Mouse (Mus musculus) neutrophil, adult 5-6 weeks (primary cell): ENCODE results near the gene Ces3b. TPM values are rescaled to one million over a fixed set of nuclear protein-coding genes. Genes with fewer than 3 reads are reported as not detected.
"Not testable (repeated sequence)": the region's sequence is repeated elsewhere in the genome, so short reads cannot be mapped to it uniquely, and the experiment has no call there.

ENCODE experiments used
- ATAC-seq: fragments of 151-379, 151-347 bp; 2 replicates; pipeline ENCODE4 v1.8.0; 2017; ENCODE audit warnings: mild to moderate bottlenecking, moderate TSS enrichment; ENCODE audit not compliant: insufficient number of reproducible peaks, poor library complexity, low FRiP score, severe bottlenecking; ENCODE audit errors: extremely low read depth
- total RNA-seq: library from RNA; stranded (forward); fragments of 200-1000 nt; gene quantifications from 2 replicates; pipeline ENCODE4 v1.2.3, GENCODE M21; 2017

Ces3b gene
- total RNA-seq = not detected in 2 replicates

DNA sequence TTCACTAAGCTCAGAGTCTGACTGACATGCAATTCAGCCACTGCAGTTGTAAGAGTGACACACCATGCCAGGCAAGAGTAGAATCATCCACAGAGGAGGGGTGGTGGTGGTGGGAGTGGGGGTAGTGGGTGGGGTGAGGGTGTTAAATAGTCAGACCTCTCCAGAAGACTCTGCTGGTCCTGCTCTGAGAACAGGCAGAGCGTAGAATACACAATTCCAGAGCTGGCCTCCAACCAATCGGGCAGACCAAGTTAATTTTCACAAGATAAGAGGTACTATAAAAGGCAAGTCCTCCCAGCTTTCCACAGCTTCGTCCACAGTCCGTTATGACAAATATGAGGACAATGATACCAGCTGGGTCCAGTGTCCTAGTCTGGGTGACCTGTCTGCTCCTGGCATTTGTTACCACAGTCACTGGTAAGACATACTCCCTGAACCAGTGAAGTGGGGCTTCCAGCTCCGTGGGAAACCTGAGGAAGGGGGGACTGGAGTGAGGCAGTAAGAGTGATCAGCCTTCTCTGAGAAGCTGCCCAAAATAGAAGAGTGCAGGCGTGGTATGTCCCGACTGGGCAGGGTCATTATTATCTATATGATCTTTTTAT is at the start of gene Ces3b:
Gene Ces3b, plus strand, starts transcription at position 305 of the 602 bp plus-strand sequence.
- ATAC-seq = no peak

GRCm38 (mm10) chr8:105043510-105043909 is 40.0 kb upstream of the Ces3b start:
- no peak for ATAC-seq

- ATAC-seq = no peak
Observed at GRCm38 (mm10) chr8:105045824-105046401, 37.6 kb upstream of the Ces3b start.

- ATAC-seq = no peak
Observed at GRCm38 (mm10) chr8:105048371-105048854, 35.1 kb upstream of the Ces3b start, which contains the start of gene Ces3a. Gene Ces3a (plus strand): TSS chr8:105048601.

GRCm38 (mm10) chr8:105056211-105056610 is 27.3 kb upstream of the Ces3b start:
- ATAC-seq = no peak

DNA sequence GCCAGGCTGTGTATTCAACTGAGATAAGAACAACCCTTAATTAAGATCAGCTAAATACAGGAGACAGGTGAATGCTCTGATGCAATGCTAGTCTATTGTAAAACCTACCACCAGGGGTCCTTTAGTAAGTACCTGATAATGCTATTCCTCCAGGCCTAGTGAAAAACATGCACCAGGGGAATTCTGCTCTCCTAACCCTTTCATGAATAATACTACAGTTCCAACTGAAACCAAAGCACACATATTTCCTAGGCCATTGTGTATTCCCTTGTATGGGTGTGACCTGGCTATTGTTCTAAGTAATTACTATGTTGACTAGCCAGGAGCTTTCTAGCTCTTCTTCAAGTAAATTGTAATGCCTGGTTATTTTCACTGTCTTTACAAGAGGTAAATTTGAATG is 23.5 kb upstream of the Ces3b start:
- ATAC-seq = no peak

DNA sequence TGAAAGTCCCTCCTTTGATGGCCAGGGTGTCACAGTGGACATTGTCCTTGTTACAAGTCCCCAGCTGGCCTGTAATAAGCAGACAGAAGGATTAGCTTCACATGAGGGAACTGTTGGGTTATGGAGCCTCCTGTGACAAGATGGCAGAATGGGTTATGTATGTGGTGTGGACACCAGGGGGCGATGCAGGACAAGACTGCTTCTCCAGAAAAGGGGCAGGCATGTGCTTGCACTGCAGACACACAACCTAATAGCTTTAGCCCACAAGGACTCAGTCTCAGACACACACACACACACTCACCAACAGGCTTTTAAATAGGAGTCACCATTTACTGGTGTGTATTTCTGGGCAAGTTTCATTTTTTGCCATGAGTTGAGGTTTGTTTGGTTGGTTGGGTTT is 16.8 kb upstream of the Ces3b start:
- ATAC-seq = no peak

DNA sequence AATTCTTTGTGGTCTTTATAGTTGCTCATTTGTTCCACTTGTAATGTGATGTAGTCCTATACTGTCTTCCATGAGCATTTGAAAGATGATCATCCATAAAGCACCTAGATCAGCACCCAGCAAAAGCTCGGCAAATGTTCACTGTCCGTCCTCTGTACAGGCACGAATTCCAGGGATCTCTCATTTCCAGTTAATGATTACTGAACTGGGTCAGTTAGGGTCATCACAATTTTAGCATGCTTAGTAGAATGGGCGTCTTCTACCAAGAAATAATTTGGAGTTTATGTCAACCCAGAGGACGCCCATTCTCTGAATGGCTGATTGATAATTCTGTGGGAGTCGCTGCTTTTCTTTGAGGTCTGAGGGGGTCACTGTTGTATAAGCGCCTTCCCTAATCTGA is 15.6 kb upstream of the Ces3b start:
- not testable (repeated sequence) for ATAC-seq

DNA sequence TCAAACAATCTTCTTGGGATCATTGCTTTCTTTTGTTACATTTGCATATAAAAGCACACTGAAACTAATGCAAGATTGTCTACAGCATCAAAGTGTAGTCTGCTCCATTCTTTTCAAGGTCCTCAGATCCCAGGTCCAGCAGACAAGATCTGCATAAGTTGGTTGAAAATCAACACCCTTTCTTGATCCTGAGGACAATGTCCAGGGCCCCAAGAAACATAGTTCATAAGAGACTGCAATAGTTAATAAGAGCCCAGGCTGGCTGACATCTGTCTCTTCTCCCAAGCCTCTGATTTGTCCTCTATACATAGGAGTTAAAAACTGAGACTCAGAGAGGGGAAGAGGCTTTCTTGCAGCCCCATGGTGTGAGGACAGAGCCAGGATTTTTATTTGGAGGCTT is 14.6 kb upstream of the Ces3b start:
- ATAC-seq = no peak

GRCm38 (mm10) chr8:105076601-105077000 is 7.0 kb upstream of the Ces3b start:
- no peak for ATAC-seq

GRCm38 (mm10) chr8:105077071-105077470 is 6.5 kb upstream of the Ces3b start:
- no peak for ATAC-seq

GRCm38 (mm10) chr8:105078591-105078990 is 5.0 kb upstream of the Ces3b start:
- no peak for ATAC-seq

GRCm38 (mm10) chr8:105080814-105081336 is 2.7 kb upstream of the Ces3b start:
- ATAC-seq = no peak

GRCm38 (mm10) chr8:105088166-105088565 is 4.6 kb downstream of the Ces3b start:
- not testable (repeated sequence) for ATAC-seq

GRCm38 (mm10) chr8:105088581-105088980 is 5.0 kb downstream of the Ces3b start:
- ATAC-seq = no peak

GRCm38 (mm10) chr8:105093992-105094391 is 10.4 kb downstream of the Ces3b start:
- no peak for ATAC-seq

DNA sequence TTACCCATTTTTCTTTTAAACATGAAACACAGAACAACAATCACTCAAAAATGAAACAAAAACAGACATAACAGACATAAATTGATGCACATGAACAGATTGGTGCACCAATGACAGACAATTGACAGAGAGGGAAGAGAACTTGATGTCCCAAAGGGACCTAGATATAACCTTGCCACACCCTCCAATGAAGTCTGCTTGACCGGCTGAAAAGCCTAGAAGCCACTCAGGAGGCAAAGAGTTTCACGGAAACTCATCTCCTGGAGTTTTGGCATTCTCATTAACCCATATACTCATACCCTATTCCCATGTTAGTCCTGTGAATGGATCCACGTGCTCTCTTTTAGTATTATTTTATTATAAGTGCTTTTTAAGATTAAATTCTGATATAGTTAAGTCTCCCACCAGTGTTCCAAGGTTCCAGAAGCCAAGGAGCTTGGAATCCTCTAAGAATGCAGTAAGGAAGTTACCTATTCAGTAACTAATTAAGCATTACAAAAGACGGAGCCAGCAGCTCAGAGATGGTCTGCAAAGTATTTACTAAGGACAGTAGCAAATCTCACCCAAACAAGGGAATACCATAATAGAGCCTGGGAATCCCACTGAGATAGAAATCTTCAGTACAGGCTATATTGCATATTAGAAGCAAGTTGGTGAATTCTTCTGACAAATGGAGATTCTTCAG is 18.7 kb downstream of the Ces3b start:
- not testable (repeated sequence) for ATAC-seq

DNA sequence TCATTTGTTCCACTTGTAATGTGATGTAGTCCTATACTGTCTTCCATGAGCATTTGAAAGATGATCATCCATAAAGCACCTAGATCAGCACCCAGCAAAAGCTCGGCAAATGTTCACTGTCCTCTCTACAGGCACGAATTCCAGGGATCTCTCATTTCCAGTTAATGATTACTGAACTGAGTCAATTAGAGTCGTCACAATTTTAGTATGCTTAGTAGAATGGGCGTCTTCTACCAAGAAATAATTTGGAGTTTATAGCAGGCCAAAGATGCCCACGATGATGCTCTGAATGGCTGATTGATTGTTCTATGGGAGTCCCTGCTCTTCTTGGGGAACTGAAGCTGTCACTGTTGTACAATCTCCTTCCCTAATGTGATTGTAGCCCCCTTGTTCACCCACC is 20.1 kb downstream of the Ces3b start:
- not testable (repeated sequence) for ATAC-seq

- ATAC-seq = no peak
Observed at GRCm38 (mm10) chr8:105104220-105104619, 20.7 kb downstream of the Ces3b start.

DNA sequence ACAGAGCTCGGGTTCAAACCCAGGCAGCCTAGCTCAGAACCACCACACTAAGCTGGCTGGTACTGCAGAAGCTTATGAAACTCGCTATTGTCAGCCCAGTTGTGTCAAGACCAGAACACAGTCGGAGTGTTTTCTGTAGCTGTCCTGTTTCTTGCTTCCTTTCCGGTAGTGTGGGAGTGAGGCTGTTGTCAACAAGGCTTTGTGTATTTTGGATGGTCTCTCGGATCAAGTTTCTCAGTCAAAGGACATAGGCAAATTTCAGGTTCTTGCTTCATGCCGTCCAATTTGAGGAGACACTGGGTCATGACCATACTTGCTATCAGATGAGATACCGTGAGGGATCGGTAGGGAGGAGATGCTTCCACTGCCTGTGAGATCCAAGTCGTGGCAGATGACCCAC is 46.3 kb downstream of the Ces3b start:
- ATAC-seq = no peak
